Mouse (Mus musculus): ENCODE data around the gene Khdrbs1.

Gene Khdrbs1

DNA sequence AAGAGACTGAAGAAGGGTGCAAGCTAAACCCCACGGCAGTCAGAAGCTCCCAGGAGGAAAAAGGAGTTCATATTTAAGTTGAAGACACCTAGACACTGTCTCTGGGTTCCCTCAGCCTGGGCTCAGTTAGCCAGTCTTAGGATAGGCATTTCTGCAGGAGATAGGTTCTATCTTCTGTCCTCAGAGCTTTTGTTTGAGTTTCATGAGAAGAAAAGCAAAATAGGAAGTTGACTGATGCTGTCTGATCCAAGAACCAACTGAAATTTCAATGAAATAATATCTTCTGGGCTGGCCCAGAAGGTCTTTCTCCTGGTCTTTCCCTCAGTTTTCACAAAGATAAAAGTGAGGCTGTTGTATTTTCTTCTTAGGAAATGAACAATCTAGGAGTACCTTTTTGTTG lies 13.4 kb upstream of the Khdrbs1 start:
- TF ChIP-seq GATA4 (IDR thresholded peaks at IDR 0.05; ENCODE audit: insufficient replicate concordance, low read length): no peak

DNA sequence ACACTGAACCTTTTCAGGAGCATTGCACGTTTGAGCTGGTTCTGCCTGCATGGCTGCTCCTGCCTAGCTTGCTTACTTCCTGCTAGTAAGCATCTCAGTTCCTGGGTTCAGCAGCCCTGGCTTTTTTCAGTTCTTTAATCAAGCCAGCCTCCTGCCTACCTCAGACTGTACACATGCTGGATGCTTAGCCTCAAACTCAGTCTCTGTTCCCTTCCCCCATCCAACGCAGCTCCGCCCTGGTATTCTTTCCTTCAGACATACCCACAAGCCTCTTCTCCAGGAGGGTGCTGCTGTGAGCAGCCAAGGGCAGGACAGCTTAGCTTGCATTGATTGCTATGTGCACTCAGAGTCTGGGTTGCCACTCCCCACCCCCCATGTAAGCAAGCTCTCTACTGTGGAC lies 12.6 kb upstream of the Khdrbs1 start:
- TF ChIP-seq GATA4 (IDR thresholded peaks at IDR 0.05; ENCODE audit: insufficient replicate concordance, low read length): no peak

DNA sequence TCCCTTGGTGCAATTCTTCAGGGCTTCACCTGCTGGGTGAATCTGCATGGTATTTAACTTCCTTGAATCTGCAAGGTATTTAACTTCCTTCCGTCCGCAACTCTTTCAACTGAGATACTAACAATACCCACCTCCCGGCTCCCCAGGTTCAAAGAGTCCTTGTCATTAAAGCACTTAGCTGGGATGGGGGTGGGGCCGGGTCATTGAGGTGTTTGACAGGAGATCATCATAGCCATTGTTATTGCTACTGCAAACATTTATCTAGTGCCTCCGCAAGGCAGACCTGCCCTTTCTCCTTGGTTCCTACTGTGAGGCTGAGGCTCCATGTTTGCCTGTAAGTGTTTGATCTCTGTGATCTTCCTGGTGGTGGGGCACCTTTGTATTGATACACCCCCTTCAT lies 8.3 kb upstream of the Khdrbs1 start:
- TF ChIP-seq GATA4 (IDR thresholded peaks at IDR 0.05; ENCODE audit: insufficient replicate concordance, low read length): no peak

DNA sequence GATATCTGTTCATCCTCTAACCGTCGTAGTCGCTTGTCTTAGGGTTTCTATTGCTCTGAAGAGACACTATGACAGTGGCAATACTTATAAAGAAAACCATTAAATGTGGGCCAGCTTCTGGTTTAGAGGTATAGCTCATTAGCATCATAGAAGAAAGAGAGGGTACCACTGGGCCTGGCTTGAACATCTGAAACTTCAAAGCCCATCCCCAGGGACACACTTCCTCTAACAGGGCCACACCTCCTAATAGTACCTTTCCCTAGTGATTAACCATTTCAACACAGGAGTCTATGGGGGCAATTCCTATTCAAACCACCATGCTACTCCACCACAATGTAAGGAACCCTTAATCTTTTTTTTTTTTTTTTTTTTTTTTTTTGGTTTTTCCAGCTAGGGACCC lies 4.5 kb upstream of the Khdrbs1 start:
- TF ChIP-seq GATA4 (IDR thresholded peaks at IDR 0.05; ENCODE audit: insufficient replicate concordance, low read length): no peak

DNA sequence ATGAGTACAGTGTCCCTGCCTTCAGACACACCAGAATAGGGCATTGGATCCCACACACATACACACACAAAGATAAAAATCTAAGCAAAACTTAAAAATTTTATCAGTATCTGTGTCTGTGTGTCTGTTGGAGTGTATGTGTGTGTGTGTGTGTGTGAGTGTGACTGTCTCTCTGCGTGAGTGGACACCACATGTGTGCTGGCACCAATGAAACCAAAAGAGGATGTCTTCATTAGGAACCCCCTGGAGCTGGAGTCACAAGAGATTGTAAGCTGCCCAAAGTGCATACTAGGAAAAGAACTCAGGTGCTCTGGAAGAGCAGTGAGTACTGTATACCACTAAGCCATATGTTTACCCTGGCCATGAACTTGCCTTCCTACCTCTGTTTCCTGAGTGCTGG lies 4.0 kb upstream of the Khdrbs1 start:
- no peak for TF ChIP-seq GATA4 (IDR thresholded peaks at IDR 0.05; ENCODE audit: insufficient replicate concordance, low read length)

DNA sequence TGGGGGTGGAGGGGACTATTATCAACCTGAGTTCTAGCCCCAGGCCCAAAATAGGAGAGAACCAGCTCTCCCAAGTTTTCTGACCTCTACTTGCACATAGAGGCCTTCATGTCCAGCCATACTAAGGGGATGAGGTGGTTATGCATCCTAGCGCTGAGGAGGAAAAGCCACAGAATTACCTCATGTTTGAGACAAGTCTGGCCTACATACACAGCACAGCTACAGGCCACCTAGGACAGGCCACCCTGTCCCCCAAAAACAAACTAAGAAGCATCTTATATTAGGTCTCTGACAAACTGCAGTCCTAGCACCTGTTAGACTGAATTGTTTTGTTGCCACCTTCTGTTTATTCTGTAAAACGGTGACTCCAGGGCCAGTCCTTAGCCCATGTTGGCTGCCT lies 1.4 kb upstream of the Khdrbs1 start:
- no peak for TF ChIP-seq GATA4 (IDR thresholded peaks at IDR 0.05; ENCODE audit: insufficient replicate concordance, low read length)

DNA sequence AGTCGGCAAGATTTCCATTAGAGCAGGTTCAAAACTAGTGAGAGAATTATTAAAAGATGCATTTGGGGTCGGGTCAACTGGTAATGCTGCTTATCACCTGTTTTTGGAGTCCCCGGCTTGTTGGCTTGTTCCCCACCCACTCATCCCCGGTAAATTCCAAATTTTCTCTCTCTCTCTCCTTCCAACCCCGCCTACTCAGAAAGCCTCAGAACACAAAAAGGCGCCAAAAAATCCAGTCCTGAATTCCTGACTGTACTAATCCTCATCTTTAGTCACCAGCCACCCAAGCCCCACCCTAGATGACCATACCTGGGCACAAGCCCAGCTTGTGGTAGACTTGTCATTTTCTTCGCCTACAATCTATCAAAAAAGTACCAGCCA lies 897 bp upstream of the Khdrbs1 start:
- TF ChIP-seq GATA4 (IDR thresholded peaks at IDR 0.05; ENCODE audit: insufficient replicate concordance, low read length): no peak

DNA sequence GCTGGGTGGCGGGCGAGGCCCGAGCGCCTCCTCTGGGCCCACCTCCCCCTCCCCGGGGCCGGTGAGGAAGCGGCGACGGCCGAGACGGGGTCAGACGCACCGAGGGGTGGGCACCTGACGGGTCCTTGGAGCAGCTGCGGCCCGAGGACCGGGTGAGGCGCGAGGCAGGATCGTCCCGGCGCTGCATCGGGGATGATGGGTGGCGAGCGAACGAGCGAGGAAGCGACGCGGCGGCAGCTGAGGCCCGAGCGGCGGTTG lies 200 bp downstream of the Khdrbs1 start:
- no peak for TF ChIP-seq GATA4 (IDR thresholded peaks at IDR 0.05; ENCODE audit: insufficient replicate concordance, low read length)

DNA sequence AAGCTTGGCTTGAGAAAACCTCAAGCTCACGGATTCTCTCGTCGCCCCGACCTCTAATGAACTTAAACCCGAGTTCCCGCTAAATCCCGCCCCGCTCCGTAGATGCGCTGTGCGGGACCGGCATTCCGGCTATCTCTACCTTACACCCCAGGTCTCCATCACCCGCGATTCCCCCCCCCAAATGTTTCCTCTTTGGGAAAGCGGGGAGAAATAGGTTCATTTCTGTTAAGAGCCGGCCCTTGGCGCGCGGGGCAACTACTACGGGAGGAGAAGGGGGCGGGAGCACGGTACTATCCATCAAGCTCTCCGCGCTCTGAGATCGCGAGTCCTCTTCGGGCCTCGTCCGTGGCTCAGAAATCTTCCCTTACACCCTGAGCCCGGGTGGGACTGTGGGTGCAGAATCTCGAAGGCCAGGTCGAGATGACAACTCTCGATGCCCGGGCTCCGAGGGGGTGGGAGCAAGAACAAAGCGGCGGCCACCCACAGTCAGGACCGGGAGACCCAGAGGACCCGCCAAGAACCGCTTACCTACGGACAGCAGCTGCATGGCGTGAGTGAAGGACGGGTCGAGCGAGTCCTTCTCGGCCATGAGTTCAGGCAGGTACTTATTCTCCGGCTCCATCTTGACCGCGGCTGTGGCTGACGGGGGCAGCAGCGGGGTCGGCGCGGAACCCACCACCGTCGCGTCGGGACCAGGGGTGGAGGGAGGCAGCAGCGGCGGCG lies 691 bp downstream of the Khdrbs1 start:
- no peak for TF ChIP-seq GATA4 (IDR thresholded peaks at IDR 0.05; ENCODE audit: insufficient replicate concordance, low read length)

DNA sequence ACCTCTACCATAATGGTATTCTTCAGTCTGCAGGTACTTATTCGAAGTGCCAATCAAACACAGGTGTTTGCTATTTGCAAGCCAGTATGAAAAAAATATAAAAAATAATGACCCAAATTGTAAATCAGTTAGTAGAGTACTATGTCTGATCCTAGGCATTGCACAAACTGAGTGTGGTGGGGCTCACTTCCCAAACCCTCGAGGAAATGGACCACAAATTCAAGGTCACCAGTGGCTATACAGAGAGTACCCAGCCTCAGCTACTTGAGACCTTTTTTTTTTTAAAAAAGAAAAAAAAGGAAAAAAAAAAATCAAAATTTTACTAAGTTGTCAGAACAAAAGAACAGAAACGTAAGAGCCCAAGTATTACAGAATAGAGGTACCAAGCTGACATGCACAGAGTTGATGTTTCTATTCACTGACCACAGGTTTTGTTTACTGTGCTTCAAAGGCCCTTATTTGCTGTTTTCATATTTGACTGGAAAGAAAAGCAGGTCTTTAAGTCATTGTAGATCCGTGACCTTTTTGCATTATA lies 2.9 kb downstream of the Khdrbs1 start:
- TF ChIP-seq GATA4 (IDR thresholded peaks at IDR 0.05; ENCODE audit: insufficient replicate concordance, low read length): no peak

DNA sequence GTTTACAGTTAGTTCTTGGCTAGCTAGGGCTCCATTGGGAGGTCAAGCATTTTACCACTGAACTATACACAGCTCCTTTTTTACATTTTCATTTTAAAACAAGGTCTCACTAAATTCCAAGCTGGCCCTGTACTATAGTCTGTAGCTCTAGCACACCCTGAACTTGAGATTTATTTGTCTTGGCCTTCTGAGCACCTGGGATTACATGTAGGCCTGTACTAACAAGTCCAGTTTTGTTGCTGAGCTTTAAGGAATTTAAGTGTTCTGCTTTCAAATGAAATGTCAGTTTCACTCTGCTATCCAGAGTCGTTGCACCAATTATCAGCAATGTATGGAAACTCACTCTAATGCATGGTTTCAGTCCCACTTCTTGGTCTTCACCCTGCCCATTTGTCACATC lies 5.9 kb downstream of the Khdrbs1 start:
- TF ChIP-seq GATA4 (IDR thresholded peaks at IDR 0.05; ENCODE audit: insufficient replicate concordance, low read length): no peak

DNA sequence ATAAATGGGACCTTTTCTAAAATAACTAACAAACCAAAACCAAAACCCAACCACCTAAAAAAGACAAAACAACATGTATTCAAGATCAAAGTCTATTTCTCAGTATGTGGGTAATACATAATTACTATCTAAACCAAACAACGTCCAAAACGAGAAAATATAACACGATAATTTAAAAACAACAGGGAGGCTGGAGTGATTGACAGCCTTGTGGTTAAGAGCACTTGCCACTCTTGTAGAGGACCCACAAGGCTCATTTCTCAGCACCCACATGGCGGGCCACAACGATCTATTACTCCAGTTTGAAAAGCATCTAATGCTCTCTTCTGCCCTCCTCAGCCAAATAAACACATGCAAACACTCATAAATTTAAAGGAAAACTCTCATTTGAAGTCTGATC lies 10.7 kb downstream of the Khdrbs1 start:
- no peak for TF ChIP-seq GATA4 (IDR thresholded peaks at IDR 0.05; ENCODE audit: insufficient replicate concordance, low read length)

DNA sequence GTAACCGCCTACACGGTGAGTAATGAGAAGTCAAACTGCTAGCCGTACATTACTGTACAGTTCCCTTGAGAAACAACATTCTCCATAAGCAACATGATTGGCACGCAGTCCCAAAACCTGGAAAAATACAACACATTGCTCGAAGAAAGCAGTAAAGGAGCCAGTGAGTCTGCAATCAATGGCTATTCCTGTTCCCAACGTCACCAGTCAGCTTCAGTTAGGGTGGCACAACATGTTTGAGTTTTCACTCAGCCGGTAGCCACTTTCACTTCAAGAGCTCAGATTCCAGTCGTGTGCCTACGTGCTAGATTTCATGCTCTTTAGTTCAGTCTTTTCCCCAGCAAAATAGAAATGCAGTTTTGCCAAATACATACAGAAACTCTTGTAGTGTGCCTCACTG lies 25.8 kb downstream of the Khdrbs1 start:
- no peak for TF ChIP-seq GATA4 (IDR thresholded peaks at IDR 0.05; ENCODE audit: insufficient replicate concordance, low read length)

DNA sequence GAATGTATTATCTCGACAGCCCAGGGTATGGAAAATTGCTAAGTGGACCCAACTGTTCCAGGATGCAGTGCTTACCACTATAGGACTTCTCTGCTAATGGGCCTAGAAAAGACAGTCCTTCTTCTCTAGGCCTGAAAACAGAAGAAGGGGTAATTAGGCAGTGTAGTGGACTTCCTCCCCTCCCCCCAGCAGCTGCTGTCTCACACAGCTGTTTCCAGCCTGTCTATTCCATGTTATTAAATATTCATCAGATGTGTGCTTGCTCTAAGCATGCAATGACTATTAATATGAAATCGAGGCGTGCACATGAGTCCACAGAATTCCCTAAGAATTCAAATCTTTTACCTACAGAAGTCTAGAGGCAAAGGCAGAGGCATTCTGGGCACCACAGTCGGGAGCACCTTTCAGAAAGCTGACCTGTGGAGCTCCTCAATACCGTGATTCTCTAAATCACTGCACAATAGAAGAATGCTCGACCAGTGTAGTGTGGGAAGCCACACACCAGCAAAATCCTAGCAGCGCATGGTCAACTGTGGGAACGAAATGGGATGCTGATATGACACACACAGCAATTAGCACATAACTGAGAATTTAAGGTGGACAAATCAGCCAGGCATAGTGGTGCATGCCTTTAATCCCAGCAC lies 32.5 kb downstream of the Khdrbs1 start:
- TF ChIP-seq GATA4 (IDR thresholded peaks at IDR 0.05; ENCODE audit: insufficient replicate concordance, low read length): no peak

DNA sequence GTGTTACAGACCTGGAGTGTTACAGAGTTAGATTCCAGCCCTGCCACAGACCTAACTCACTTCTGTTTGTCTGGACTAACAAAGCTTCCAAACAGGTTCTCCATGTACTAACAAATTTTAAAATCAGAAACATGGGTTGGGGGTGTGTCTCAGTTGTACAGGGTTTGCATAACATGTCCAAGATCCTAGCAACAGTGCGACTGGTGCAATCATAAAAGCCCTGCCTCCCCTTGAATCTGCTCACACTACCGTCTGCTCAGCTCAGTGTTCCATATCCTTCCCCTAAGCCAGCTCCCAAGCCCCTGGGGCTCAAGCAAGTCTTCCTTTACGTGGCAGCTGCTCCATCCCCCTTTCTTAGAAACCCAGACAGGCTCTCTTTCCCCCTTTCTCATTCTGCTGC lies 35.4 kb downstream of the Khdrbs1 start:
- no peak for TF ChIP-seq GATA4 (IDR thresholded peaks at IDR 0.05; ENCODE audit: insufficient replicate concordance, low read length)

DNA sequence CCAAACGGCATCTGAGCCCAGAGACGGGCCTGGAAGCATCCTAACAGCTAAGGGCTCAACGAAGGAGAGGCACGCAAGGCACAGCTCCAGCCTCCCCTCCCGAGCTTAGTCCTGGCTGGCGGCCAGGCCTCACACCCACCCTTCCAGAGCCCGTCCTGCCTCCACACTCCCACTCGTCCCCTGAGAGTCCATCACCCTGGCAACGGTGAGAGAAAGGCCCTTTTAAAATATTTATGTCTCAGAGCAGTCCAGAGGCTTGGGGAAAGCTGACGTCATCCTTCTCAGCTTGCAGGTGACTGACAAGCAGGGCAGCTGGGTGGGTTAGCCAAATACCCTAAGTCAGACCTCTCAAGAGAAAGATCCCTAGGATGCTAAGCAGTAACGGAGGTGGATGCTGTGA lies 39.6 kb downstream of the Khdrbs1 start:
- no peak for TF ChIP-seq GATA4 (IDR thresholded peaks at IDR 0.05; ENCODE audit: insufficient replicate concordance, low read length)
